Mouse (Mus musculus) erythroblast, embryonic 14.5 days (primary cell): ENCODE data around the gene Megf11.

Experiments
- GATA1 ChIP-seq: IDR thresholded peaks from 2 replicates; pipeline ENCODE4 v1.6.1; 2012; ENCODE audit warnings: low read length, inconsistent platforms, mixed read lengths
- TAL1 ChIP-seq: IDR thresholded peaks from 3 replicates; pipeline ENCODE4 v1.6.1; 2012; ENCODE audit warnings: low read length, inconsistent platforms, mixed read lengths

DNA sequence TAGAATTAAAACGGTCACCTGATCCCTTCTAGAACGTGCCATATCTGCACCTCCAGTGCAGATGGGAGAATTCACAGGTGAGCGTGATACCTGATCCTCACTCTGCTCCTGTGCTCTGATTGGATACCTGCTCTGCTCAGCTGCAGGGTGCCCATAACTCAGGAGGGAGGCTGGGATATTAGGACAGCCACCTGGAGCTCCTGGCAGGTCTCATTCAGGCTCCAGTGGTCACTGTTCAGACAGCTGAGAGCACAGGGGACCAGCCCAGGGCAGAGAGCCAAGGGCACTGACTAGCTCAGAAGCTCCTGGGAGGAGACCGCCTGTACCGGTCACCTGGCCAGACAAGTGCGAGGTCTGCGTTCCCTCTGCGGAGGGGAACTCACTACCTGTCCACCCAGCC lies 80.7 kb downstream of the Megf11 start:
- no peak for TF ChIP-seq GATA1
- TF ChIP-seq TAL1, result no peak
